ENCODE assay signal across 18 mouse cellular contexts in the genomic region with DNA sequence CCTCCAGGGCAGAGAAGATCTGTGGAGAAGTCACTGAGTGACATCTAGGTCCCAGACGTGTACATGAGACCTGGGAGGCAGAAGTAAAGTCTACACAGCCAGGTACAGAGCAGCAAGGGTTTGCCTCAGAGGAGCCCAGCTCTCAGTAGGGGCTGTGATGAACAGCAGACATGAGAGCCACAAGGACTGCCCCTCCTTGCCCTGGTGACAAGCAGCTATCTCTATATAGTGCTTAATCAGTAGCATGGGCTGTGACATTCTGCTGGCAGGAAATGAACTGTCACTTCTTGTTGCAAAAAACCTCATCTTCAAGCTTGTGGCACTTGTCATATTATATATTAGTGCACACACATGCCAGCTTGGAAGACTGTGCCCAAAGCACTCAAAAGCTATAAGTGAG.
A peak's percentile ranks its signal among the peaks of the same experiment; 100 is the strongest.
DNase-seq lines count a peak whose midpoint lies in the region; ATAC-seq and TF ChIP-seq lines count a peak whose summit lies in the region.
"Had no signal": no experiment of that assay in that cellular context is flagged by ENCODE, and none has a peak within 500 bp of the region (broad histone marks: within the 10 kb centered on the region; RNA-seq: fewer than 3 reads in every experiment).

No protein-coding gene starts in this region.

- no peak overlapping the region for H3K27ac ChIP-seq in forebrain, postnatal 0 days (ENCODE audit: low read depth, low read length)
- H3K27ac ChIP-seq in forebrain, embryonic 10.5 days, result no peak overlapping the region
- H3K27ac ChIP-seq in midbrain, embryonic 16.5 days (ENCODE audit: low read length), result peak overlapping the region; percentile 29
- no peak overlapping the region for H3K27ac ChIP-seq in midbrain, embryonic 14.5 days (replicated peaks; ENCODE audit: low read depth, low read length)
- H3K27ac ChIP-seq: embryonic facial prominence, embryonic 15.5 days; gastrocnemius, adult 2 months; intestine, embryonic 15.5 days had no signal

- no peaks in the 10 kb centered on the region for H3K27me3 ChIP-seq in forebrain, postnatal 0 days (ENCODE audit: insufficient read depth, low read length)
- H3K27me3 ChIP-seq in forebrain, embryonic 10.5 days (ENCODE audit: poor library complexity, severe bottlenecking), result no peaks in the 10 kb centered on the region
- no peaks in the 10 kb centered on the region for H3K27me3 ChIP-seq in midbrain, embryonic 16.5 days (ENCODE audit: control insufficient read depth, insufficient read depth, low read depth, low read length)
- no peaks in the 10 kb centered on the region for H3K27me3 ChIP-seq in midbrain, embryonic 14.5 days (ENCODE audit: control insufficient read depth, insufficient read depth, low read length)
- H3K27me3 ChIP-seq: embryonic facial prominence, embryonic 15.5 days; heart, embryonic 12.5 days; intestine, embryonic 15.5 days had no signal

- H3K4me1 ChIP-seq in forebrain, postnatal 0 days (ENCODE audit: insufficient read depth), result no peaks in the 10 kb centered on the region
- H3K4me1 ChIP-seq in forebrain, embryonic 10.5 days, result peaks cover 6% of the 10 kb centered on the region; the same call in 1 of the 2 replicates
- H3K4me1 ChIP-seq in midbrain, embryonic 16.5 days (ENCODE audit: control insufficient read depth, insufficient read depth, low read length), result no peaks in the 10 kb centered on the region; the same call in 1 of the 2 replicates
- H3K4me1 ChIP-seq in midbrain, embryonic 14.5 days (ENCODE audit: control insufficient read depth, insufficient read depth, low read length), result 0 out of 2 replicates have a peak, but pooled peaks cover 3% of the 10 kb centered on the region
- H3K4me1 ChIP-seq: intestine, embryonic 15.5 days had no signal

- no peak overlapping the region for H3K9ac ChIP-seq in forebrain, postnatal 0 days
- H3K9ac ChIP-seq in midbrain, embryonic 16.5 days (ENCODE audit: low read depth, low read length), result no peak overlapping the region
- H3K9ac ChIP-seq in midbrain, embryonic 14.5 days (replicated peaks; ENCODE audit: low read length), result no peak overlapping the region
- H3K9ac ChIP-seq: embryonic facial prominence, embryonic 15.5 days; heart, embryonic 12.5 days; intestine, embryonic 15.5 days had no signal

- TF ChIP-seq POLR2A in brain, embryonic 14.5 days (IDR thresholded peaks at IDR 0.05; ENCODE audit: borderline replicate concordance, extremely low read depth, insufficient read depth, insufficient read length, poor library complexity, severe bottlenecking), result no peak

- H3K4me2 ChIP-seq in forebrain, postnatal 0 days (ENCODE audit: low read depth), result no peak overlapping the region
- no peak overlapping the region for H3K4me2 ChIP-seq in midbrain, embryonic 16.5 days (ENCODE audit: low read length)
- no peak overlapping the region for H3K4me2 ChIP-seq in midbrain, embryonic 14.5 days (ENCODE audit: low read length)
- H3K4me2 ChIP-seq: embryonic facial prominence, embryonic 15.5 days; heart, embryonic 12.5 days; intestine, embryonic 15.5 days had no signal

- DNase-seq in forebrain, postnatal 0 days, result no peak
- DNase-seq in forebrain, embryonic 10.5 days (ENCODE audit: extremely low spot score, low spot score), result no peak
- no peak for DNase-seq in midbrain, embryonic 14.5 days
- peak; percentile 30 for DNase-seq in brain, embryonic 14.5 days (ENCODE audit: low read depth)
- no peak for DNase-seq in urinary bladder, postnatal 25 days (ENCODE audit: low spot score)
- DNase-seq: adrenal gland, adult 2 months; adrenal gland, postnatal 25 days; cerebellum, adult 2 months; cerebellum, postnatal 10 days; embryo, embryonic 11 days; gastrocnemius, adult 2 months; gastrocnemius, postnatal 25 days had no signal

- no peaks in the 10 kb centered on the region for H3K9me3 ChIP-seq in forebrain, postnatal 0 days (ENCODE audit: low read length)
- H3K9me3 ChIP-seq in forebrain, embryonic 10.5 days, result no peaks in the 10 kb centered on the region
- no peaks in the 10 kb centered on the region for H3K9me3 ChIP-seq in midbrain, embryonic 16.5 days (replicated peaks; ENCODE audit: control insufficient read depth, low read length, poor library complexity, severe bottlenecking)
- no peaks in the 10 kb centered on the region for H3K9me3 ChIP-seq in midbrain, embryonic 14.5 days (ENCODE audit: control insufficient read depth, low read length)
- H3K9me3 ChIP-seq: embryonic facial prominence, embryonic 15.5 days; heart, embryonic 12.5 days; intestine, embryonic 15.5 days had no signal

- TF ChIP-seq CTCF in forebrain, postnatal 0 days (IDR thresholded peaks at IDR 0.05; ENCODE audit: low read depth), result no peak
- TF ChIP-seq CTCF in brain, embryonic 14.5 days (IDR thresholded peaks at IDR 0.05; ENCODE audit: borderline replicate concordance, extremely low read depth, insufficient read depth, insufficient read length), result no peak

- peak; percentile 27; the same call in 1 of the 2 replicates for ATAC-seq in forebrain, postnatal 0 days
- ATAC-seq in midbrain, embryonic 16.5 days, result peak; percentile 52
- ATAC-seq in midbrain, embryonic 14.5 days (ENCODE audit: low FRiP score, low TSS enrichment), result no peak
- ATAC-seq in common myeloid progenitor, adult 5-6 weeks (replicated peaks; ENCODE audit: low read depth, poor library complexity, severe bottlenecking), result peak; percentile 73
- ATAC-seq: intestine, embryonic 15.5 days had no signal

- H3K36me3 ChIP-seq in forebrain, postnatal 0 days (ENCODE audit: insufficient read depth), result peaks cover 10% of the 10 kb centered on the region; the same call in 1 of the 2 replicates
- peaks cover 88% of the 10 kb centered on the region for H3K36me3 ChIP-seq in forebrain, embryonic 10.5 days (replicated peaks)
- H3K36me3 ChIP-seq in midbrain, embryonic 16.5 days (ENCODE audit: control insufficient read depth, insufficient read depth, low read length), result no peaks in the 10 kb centered on the region
- H3K36me3 ChIP-seq in midbrain, embryonic 14.5 days (ENCODE audit: control insufficient read depth, insufficient read depth, low read length), result no peaks in the 10 kb centered on the region
- H3K36me3 ChIP-seq: heart, embryonic 12.5 days; intestine, embryonic 15.5 days had no signal

- H3K4me3 ChIP-seq in forebrain, postnatal 0 days (ENCODE audit: low read depth, low read length), result no peak overlapping the region
- no peak overlapping the region for H3K4me3 ChIP-seq in forebrain, embryonic 10.5 days
- no peak overlapping the region for H3K4me3 ChIP-seq in midbrain, embryonic 16.5 days (ENCODE audit: low read depth, low read length)
- H3K4me3 ChIP-seq in midbrain, embryonic 14.5 days (replicated peaks; ENCODE audit: low read depth, low read length), result no peak overlapping the region
- H3K4me3 ChIP-seq: embryonic facial prominence, embryonic 15.5 days; erythroblast, embryonic 14.5 days; gastrocnemius, adult 2 months; heart, embryonic 12.5 days; intestine, embryonic 15.5 days had no signal

- 82% methylated on average over 1 of the region's 1 CpGs for WGBS in forebrain, postnatal 0 days
- 72% methylated on average over 1 of the region's 1 CpGs for WGBS in forebrain, embryonic 10.5 days
- WGBS in midbrain, embryonic 16.5 days, result 87% methylated on average over 1 of the region's 1 CpGs
- WGBS in midbrain, embryonic 14.5 days, result 96% methylated on average over 1 of the region's 1 CpGs
